Mouse (Mus musculus) frontal cortex, adult 2 months (tissue): ENCODE results near the gene Wdr47. TPM values are rescaled to one million over a fixed set of nuclear protein-coding genes. Genes with fewer than 3 reads are reported as not detected.

Source experiments
- polyA plus RNA-seq: library from polyadenylated mRNA; depleted of rRNA; stranded (reverse); fragments of >200 nt; gene quantifications from 2 replicates; pipeline ENCODE4 v1.2.3, GENCODE M21; 2012; rRNA removed

Wdr47 gene
- polyA plus RNA-seq, 1 experiment, result 71.0 TPM

Other genes starting within 250 kb of the Wdr47 start
- 0.06 TPM in 1 of 2 replicates, not detected in the other for gene Mybphl, start 226.4 kb upstream of the Wdr47 start, polyA plus RNA-seq
- 11.7 and 14.6 TPM in 2 replicates for gene Psrc1, start 207.4 kb upstream of the Wdr47 start, polyA plus RNA-seq
- 63.6 TPM in 2 replicates for gene Celsr2, start 175.7 kb upstream of the Wdr47 start, polyA plus RNA-seq
- gene Sars, start 146.1 kb upstream of the Wdr47 start, polyA plus RNA-seq, result 202 and 203 TPM in 2 replicates
- 1.2 and 1.4 TPM in 2 replicates for gene 1700013F07Rik, start 57.1 kb upstream of the Wdr47 start, polyA plus RNA-seq
- 20.0 and 21.7 TPM in 2 replicates for gene 5330417C22Rik, start 54.7 kb upstream of the Wdr47 start, polyA plus RNA-seq
- 18.2 and 18.5 TPM in 2 replicates for gene Tmem167b, start 28.8 kb upstream of the Wdr47 start, polyA plus RNA-seq
- gene Taf13, start 19.6 kb upstream of the Wdr47 start, polyA plus RNA-seq, result 35.3 and 40.0 TPM in 2 replicates
- 46.0 and 49.7 TPM in 2 replicates for gene Clcc1, start 62.6 kb downstream of the Wdr47 start, polyA plus RNA-seq
- gene Gpsm2, start 131.0 kb downstream of the Wdr47 start, polyA plus RNA-seq, result 12.7 and 13.7 TPM in 2 replicates
- 0.02 and 0.04 TPM in 2 replicates for gene Aknad1, start 148.4 kb downstream of the Wdr47 start, polyA plus RNA-seq
- gene Stxbp3, start 249.2 kb downstream of the Wdr47 start, polyA plus RNA-seq, result 30.2 and 33.5 TPM in 2 replicates